Mouse (Mus musculus) hematopoietic stem cell, adult 5-6 weeks (primary cell): Measurements from ENCODE around the gene Tspan31. TPM values are rescaled to one million over a fixed set of nuclear protein-coding genes. Genes with fewer than 3 reads are reported as not detected.
A peak's percentile ranks its signal among the peaks of the same experiment; 100 is the strongest.
"Not testable (repeated sequence)": the region's sequence is repeated elsewhere in the genome, so short reads cannot be mapped to it uniquely, and the experiment has no call there.

Experiments
- ATAC-seq, 2 experiments: fragments of 125-278 bp in 1 of 2; replicated peaks in 1 of 2; 2 replicates each; pipeline ENCODE4 v1.8.0; 2016 to 2017; ENCODE audit warnings: inconsistent platforms in 2 of 2, mild to moderate bottlenecking in 2 of 2, moderate number of reproducible peaks in 2 of 2, low read depth in 1 of 2, moderate TSS enrichment in 1 of 2; ENCODE audit not compliant: low FRiP score in 2 of 2, poor library complexity in 2 of 2, severe bottlenecking in 2 of 2, insufficient read depth in 1 of 2, low TSS enrichment in 1 of 2
- total RNA-seq: library from RNA; stranded (forward); fragments of 172-1452, 232-1000 nt; gene quantifications from 2 replicates; pipeline ENCODE4 v1.2.3, GENCODE M21; 2017

The Tspan31 gene
- total RNA-seq, 1 experiment from 2014 or later = 54.5 TPM

DNA sequence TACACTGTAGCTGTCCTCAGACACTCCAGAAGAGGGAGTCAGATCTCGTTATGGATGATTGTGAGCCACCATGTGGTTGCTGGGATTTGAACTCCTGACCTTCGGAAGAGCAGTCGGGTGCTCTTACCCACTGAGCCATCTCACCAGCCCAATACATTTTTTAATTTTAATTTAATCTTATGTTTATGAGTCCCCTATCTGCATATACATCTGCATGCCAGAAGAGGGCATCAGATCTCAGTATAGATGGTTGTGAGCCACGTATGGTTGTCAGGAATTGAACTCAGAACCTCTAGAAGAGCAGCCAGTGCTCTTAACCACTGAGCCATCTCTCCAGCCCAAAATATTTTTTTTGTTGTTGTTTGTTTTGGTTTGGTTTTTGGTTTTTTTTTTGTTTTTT lies 2.2 kb upstream of the Tspan31 start:
- ATAC-seq = not testable (repeated sequence)

DNA sequence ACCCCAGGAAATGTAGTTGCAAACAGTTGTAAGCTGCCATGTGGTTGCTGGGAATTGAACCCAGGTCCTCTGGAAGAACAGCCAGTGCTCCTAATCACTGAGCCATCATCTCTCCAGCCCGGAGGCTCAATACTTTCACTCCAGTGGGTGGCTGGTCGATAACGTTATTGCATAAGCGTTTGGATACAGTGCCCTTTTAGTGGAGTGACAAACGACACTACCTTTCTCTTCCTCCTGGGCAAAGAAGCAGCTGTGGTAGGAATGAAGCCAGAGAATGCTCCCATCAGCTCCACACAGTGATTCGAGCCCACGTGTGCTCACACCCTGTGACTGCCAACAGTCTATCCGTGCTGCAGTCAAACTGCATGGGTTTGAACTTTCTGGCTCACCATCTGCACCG lies 1.1 kb upstream of the Tspan31 start:
- no peak for ATAC-seq

DNA sequence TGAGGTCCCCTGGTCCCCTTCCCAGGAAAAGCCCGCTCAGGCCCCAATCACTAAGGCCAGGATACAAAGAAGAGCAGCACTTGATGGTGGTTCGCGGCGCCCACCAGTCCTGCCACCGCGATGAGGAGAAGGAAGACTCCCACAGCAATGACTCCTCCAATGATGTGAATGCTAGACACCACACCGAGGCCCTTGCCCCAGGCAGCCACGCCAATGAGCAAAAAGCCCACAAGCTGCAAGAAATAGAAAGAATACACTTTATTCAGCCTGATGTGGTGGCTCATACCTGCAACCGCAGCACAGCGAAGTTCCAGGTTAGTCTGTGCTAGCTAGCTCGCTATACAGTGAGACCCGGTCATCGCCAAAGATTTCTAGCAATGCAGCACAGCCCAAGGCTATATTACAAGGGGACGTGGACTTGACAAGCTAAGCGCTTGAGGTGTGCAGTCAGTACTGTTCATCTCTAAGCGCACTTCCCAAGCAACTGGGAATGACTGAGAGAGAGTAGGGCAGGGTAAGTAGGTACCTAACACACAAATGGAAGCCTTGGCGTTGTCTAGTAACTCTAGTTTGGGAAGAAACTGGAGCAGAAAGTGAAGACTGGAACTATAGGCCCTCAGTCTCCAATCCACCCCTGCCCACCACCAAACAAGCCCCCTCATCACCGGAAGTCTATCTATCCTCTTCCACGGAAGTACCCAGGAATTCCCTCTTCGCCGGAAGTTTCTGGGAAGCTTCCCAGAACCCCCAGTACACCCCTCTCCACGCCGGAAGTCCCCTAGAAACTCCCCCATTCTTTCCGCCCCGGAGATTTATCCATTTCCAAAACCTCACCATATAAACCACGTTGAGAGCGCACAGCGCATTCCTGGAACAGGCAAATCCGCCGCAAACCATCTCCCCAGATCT lies 529 bp downstream of the Tspan31 start:
- peak in 1 of 2 experiments; percentile 14; a peak in 3 of 4 replicates for ATAC-seq

DNA sequence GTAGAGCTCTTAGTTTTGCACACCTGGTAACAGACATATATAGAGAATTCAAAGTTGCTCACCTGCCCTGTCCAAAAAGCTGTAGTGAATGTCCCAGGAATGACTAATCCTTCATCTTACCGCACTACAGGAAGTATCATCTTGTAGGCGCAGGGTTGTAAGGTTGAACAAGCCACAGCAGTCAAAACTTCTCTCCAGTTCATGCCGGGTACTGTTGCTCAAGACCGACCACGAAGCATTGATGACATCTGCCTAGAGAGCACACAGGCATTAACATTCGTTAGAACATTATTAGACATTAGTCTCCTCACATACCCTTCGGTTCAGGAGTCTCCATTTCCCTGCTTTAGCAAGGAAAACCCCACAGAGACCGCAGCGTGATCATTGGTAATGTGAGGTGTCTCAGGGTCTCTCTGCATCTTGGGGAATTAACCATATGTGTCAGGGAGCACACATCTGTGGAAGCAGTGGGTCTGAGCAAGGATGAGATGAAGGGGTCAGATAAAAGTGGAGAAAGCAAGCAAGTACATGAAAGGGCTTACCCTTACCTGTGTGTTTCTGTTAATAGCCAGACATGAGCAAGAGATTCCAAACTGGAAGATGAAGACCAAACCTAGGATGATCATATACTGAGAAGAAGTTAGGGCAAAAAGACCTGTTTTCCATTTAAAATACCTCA lies 1.6 kb downstream of the Tspan31 start:
- ATAC-seq = no peak

DNA sequence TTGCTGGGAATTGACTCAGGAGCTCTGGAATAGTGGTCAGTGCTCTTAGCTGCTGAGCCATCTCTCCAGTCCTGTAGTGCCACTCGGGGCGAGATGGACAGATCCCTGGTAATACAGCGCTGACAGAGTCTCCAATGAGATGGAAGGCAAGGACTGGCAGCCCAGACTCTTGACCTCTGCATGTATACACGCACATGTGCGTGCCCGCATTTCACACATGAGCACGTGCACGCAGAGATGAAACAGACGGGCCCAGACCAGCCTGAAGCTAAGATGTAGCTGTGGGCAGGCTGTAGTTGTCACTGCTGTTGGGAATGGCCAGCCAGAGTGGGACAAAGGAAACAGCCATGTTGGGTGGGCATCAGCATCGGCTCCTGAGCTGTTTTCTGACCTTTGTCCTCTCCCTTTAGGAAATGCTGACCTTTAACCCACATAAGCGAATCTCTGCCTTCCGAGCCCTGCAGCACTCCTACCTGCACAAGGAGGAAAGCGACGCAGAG lies 3.5 kb downstream of the Tspan31 start:
- no peak for ATAC-seq

DNA sequence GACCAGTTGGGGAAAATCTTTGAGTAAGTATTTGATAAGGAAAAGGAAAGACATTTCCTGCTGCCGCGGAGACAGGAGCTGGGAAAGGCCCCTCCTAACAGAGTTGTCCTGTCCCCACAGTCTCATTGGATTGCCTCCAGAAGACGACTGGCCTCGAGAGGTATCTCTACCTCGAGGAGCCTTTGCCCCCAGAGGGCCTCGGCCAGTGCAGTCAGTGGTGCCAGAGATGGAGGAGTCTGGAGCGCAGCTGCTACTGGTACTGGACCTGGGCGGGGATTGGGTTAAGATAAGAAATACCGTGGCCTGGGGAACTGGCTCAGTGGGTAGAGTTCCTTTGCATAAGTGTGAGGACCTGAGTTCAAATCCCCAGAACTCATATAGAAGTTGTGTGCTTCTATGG lies 4.1 kb downstream of the Tspan31 start:
- no peak for ATAC-seq

DNA sequence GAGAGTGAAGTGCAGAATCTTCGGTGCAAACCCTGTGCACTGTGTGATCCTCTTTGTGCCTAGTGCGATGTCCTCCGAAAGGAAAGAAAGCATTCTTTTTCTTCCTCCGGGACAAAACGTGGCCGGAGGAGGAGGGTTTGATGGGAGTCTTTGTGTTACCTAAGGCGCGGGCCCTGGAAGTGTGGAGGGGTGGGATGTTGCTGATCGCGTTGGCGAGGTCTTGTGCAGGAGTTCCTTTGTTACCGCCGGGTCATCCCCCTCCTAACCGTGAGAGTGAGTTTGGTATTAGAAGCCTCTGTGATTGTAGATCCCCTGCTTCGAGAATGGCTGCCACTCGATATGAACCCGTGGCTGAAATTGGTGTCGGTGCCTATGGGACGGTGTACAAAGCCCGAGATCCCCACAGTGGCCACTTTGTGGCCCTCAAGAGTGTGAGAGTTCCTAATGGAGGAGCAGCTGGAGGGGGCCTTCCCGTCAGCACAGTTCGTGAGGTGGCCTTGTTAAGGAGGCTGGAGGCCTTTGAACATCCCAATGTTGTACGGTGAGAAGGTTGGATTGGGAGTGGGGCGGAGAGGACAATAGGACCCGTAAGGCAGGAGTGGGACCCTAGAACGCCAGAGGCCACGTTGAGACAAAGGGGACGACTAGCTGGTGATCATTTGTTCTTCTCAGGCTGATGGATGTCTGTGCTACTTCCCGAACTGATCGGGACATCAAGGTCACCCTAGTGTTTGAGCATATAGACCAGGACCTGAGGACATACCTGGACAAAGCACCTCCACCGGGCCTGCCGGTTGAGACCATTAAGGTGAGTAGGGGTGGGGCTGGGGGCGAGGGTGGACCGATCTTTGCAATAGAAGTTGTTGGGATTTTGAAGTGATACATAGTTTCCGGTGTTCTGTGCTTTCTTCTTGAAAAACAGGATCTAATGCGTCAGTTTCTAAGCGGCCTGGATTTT lies 5.9 kb downstream of the Tspan31 start:
- ATAC-seq = no peak

DNA sequence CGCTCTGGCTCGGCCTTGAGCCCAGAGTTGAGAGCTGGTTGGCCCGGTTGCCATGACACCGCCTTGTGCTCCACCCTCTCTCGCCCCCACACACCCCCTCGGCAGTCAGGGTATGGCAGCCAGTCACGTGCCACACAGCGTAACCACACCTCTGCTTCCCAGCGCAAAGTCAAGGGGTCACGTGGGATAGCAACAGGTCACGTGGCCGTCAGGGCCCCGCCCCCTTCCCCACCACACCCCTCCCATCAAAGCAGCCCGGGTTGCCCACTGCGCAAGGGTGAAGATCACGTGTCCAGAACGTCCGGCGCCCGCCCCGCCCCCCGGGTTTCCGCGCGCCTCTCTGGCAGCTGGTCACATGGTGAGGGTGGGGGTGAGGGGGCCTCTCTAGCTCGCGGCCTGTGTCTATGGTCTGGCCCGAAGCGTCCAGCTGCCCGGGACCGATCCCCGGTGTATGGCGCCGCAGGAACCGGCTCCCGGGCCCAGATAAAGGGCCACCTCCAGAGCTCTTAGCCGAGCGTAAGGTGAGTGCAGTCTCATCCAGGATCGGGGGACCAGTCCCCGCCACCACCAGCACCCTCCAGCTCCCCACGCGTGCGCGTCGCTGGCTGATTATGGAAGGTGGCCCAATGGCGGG lies 6.7 kb downstream of the Tspan31 start, which contains the start of gene Cdk4:
Cdk4 (plus strand) TSS at position 296 of the 634 bp plus-strand sequence.
- ATAC-seq = peak; percentile 77 to 86

DNA sequence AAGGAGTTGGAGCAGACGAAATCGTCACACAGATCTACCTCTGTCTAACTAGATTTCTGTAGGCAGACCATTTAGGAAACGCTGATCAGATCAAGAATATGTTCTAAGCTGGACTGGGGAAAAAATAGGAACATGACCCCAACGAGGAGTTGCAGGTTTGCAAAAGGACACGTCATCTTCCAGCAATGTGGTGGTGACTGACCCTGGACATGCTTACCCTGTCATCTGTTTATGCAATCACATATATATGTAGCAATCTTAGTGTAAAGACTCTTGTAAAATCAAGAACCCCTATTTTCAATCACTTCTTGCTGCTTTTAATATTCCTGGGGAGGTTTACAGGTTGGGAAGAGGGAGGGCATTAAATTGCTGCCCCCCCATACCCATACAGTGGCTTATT lies 7.6 kb downstream of the Tspan31 start:
- ATAC-seq = no peak

DNA sequence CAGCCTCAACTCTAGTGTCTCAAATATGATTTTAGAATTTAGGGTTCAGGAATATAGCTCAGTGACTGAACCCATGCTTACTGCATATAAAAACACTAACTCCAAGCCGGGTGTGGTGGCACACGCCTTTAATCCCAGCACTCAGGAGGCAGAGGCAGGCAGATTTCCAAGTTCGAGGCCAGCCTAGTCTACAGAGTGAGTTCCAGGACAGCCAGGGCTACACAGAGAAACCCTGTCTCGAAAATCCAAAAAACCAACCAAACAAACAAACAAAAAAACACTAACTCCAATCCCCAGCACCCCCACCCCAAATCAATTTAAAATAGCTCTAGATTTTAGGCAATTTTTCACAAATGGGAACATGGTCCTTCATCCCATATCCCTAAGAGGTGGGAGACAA lies 8.0 kb downstream of the Tspan31 start:
- ATAC-seq = not testable (repeated sequence)

DNA sequence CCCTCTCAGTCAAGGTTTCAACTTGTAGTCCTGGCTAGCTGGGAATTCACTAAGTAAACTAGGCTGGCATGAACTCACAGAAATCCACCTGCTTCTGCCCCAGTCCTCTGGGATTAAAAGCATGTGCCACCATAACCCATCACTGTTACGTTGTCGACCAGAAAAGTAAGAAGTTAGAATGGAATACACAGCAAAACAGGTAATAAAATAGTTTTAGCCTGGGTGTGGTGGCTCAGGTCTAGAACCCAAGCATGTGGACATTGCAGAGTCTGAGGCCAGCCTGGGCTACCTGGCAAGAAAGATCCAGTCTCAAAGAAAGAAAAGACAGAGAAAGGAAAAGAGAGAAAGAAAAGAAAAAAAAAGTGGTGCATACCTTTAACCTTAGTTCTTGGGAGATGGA lies 8.6 kb downstream of the Tspan31 start:
- ATAC-seq = no peak

DNA sequence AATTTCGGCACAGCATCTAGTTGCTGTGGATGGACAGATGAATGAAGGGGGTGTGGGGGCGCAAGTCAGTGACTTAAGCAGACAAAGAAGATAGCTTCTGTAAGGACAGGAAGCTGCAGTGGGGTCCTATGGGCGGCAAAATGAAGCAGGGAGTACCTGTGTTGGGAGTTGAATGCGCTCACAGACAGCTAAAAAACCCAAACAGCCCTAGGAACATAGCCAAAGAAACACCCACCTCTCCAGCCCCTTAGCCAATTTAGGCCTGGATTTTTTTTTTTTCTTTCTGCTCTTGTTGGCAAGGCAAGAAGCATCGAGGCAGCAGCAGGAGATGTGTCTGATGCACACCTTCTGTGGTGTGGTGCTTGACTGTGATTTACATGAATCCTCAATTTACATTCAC lies 9.0 kb downstream of the Tspan31 start:
- no peak for ATAC-seq

DNA sequence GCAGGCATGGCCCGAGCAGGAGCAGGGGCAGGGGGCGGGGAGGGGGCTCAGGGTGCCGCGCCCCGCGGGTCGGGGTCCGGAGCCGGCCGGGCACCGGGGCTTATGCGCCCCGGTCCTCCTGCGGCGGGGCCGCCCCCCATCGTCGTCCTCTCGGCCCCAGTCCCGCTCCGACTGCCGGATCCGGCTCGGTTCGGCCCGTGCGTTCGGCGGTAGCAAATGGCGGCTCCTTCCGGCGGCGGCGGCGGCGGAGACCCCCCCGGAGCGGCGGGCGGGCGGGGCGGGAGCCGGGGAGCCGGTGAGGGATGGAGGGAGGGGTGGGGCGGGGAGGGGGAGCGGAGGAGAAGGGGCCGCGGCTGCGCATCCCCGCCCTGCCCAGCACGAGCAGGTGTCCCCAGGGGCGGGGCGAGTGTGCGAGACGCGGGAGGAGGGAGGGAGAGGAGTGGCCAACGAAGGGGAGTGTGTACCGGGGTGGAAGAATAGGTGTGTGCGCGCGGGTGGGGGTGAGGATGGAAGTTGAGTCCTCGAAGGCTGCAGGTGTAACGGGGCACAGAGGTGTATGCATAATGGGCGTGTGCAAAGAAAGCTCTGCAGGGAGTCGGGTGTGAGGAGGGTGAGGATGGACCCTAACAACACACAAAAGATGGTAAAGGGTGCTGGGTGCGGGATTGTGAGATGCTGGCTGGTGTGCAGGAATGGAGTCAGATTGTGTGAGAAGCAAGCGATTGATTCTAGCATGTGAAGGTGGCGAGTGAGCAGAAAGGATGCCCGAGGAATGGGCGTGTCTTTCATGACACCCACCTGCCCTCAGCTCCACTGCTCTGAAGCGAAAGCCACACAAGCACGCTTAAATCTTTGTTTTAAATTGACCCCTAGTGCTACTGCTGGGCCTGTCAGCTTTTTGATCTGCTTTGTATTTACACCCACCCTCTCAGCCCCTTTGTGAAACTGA lies 9.8 kb downstream of the Tspan31 start, which contains the start of gene March9:
March9 (minus strand) TSS at position 217 of the 949 bp plus-strand sequence.
- no peak for ATAC-seq

DNA sequence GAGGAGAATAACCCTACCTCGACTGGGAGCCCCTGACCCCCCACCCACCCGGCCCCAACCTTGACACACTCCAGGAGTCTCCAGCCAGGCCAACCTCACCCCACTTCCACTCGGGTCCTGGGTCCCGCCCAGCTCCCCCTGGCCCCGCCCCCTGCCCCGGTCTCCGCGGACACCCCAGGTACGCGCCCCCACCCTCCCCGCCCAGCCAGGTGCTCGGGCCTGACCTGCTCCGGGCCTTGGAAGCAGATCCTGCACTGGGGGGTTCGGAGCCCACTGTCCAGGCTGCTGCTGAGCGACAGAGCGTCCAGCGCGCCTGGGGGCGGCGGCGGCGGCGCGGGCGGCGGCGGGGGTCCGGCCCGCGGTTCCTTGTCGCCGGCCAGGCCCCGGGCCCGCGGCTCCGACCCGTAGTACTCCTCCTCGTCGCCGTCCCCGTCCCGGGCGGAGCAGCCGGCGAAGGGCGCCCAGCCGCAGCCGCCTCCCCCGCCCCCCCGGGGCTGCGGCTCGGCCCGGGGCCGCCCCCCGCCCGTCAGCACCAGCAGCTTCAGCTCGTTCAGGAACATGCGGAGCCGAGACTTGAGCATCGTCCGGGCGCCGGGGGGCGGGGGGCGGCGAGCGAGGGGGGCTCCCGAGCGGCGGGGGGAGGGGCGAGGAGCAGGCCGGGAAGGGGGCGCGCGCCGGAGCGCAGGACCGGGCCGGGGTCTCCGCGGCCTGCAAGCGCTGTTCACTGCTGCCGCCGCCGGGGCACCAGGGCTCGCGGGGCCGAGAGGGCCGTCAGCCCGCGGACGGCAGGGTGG lies 10.7 kb downstream of the Tspan31 start:
- ATAC-seq = no peak

DNA sequence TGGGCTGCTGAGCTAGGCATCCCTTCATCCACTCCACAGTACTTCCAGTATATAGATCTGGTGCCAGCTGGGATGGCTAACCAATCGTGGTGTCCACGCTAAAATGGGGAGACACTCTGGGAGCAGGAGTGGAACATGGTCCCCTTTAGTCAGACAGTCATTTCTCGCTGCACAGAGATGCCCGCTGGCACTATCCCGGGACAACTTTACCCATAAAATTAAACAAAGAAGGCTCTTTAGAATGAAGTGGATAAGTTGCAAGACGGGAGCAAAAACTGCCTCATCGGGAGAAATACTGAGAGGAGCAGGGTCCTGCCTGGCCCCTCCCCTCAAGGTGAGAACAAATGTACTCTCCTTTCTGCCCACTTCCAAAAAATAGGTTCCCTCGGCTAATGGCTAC lies 11.4 kb downstream of the Tspan31 start:
- ATAC-seq = no peak
